12 mouse cellular contexts compared by ENCODE assay signal in the genomic region with DNA sequence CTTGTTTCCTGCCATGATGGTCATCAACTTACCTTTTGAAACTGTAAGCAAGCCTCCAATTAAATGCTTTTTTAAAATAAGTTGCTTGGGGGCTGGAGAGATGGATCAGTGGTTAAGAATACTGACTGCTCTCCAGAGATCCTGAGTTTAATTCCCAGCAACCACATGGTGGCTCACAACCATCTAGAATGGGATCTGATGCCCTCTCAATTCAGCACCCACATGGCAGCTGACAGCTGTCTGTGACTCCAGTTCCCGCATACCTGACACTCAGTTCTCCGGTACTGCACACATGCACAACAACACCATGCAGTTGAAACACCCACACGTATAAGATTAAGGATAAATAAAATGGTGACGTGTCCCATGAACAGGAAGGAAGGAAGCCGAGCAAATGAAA.
"Had no signal": no experiment of that assay in that cellular context is flagged by ENCODE, and none has a peak within 500 bp of the region (broad histone marks: within the 10 kb centered on the region; RNA-seq: fewer than 3 reads in every experiment).

No protein-coding gene starts in this region.

- H3K4me2 ChIP-seq: hindbrain, embryonic 15.5 days; kidney, embryonic 15.5 days; limb, embryonic 13.5 days; liver, embryonic 11.5 days; neural tube, embryonic 12.5 days had no signal

- H3K36me3 ChIP-seq: hindbrain, embryonic 15.5 days; kidney, embryonic 15.5 days; limb, embryonic 13.5 days; neural tube, embryonic 12.5 days had no signal

- H3K9ac ChIP-seq: hindbrain, embryonic 15.5 days; kidney, embryonic 15.5 days; limb, embryonic 13.5 days; neural tube, embryonic 12.5 days had no signal

- H3K27me3 ChIP-seq: hindbrain, embryonic 15.5 days; kidney, embryonic 15.5 days; limb, embryonic 13.5 days; neural tube, embryonic 12.5 days had no signal

- H3K27ac ChIP-seq: hindbrain, embryonic 15.5 days; kidney, embryonic 15.5 days; limb, embryonic 13.5 days; midbrain, embryonic 10.5 days; neural tube, embryonic 12.5 days had no signal

- H3K4me3 ChIP-seq: hindbrain, embryonic 15.5 days; kidney, embryonic 15.5 days; limb, embryonic 13.5 days; midbrain, embryonic 10.5 days; neural tube, embryonic 12.5 days had no signal

- H3K9me3 ChIP-seq: hindbrain, embryonic 15.5 days; kidney, embryonic 15.5 days; limb, embryonic 13.5 days; midbrain, embryonic 10.5 days; neural tube, embryonic 12.5 days had no signal

- DNase-seq: left cerebral cortex, postnatal 4 days; lung, adult 18-20 months; lung, postnatal 4 days; midbrain, embryonic 14.5 days; spleen, adult 18-20 months; thymus, postnatal 36 days had no signal
